Mouse (Mus musculus) lung, postnatal 0 days (tissue): ENCODE results near the gene Hipk2. TPM values are rescaled to one million over a fixed set of nuclear protein-coding genes. Genes with fewer than 3 reads are reported as not detected.

Source experiments
- ATAC-seq: fragments of 200-750 bp; cut with Nextera tagmentation; 2 replicates; pipeline ENCODE4 v1.8.0; 2017; ENCODE audit warnings: moderate library complexity
- DNase-seq: peaks from one replicate; pipeline ENCODE4 v3.0.0-alpha.2; 2016; ENCODE audit warnings: low spot score
- H3K27ac ChIP-seq: fragments of 300-500 bp; sonication (generic); 2 replicates; pipeline ENCODE4 v1.5.1; 2014; ENCODE audit warnings: antibody characterized with exemption, mild to moderate bottlenecking, low read length, mixed read lengths
- H3K27me3 ChIP-seq: fragments of 300-500 bp; sonication (generic); replicated peaks from 2 replicates; pipeline ENCODE4 v1.6.1; 2014; ENCODE audit warnings: low read length, mixed read lengths; ENCODE audit not compliant: insufficient read depth
- H3K36me3 ChIP-seq: fragments of 300-500 bp; sonication (generic); 2 replicates; pipeline ENCODE4 v1.6.1; 2014; ENCODE audit warnings: low read length, mixed read lengths; ENCODE audit not compliant: insufficient read depth
- H3K4me1 ChIP-seq: fragments of 300-500 bp; sonication (generic); 2 replicates; pipeline ENCODE4 v1.6.1; 2014; ENCODE audit warnings: antibody characterized with exemption, low read depth, low read length, mixed read lengths; ENCODE audit not compliant: insufficient read depth
- H3K4me2 ChIP-seq: fragments of 300-500 bp; sonication (generic); replicated peaks from 2 replicates; pipeline ENCODE4 v1.6.1; 2014; ENCODE audit warnings: low read depth, mild to moderate bottlenecking, low read length, moderate library complexity, mixed read lengths
- H3K4me3 ChIP-seq: fragments of 300-500 bp; sonication (generic); 2 replicates; pipeline ENCODE4 v1.5.1; 2014; ENCODE audit warnings: low read depth, low read length
- H3K9ac ChIP-seq: fragments of 300-500 bp; sonication (generic); replicated peaks from 2 replicates; pipeline ENCODE4 v1.6.1; 2014; ENCODE audit warnings: low read depth, mild to moderate bottlenecking
- H3K9me3 ChIP-seq: fragments of 300-500 bp; sonication (generic); 2 replicates; pipeline ENCODE4 v1.6.1; 2016; ENCODE audit warnings: low read length, mixed read lengths
- CTCF ChIP-seq: IDR thresholded peaks from 2 replicates; pipeline ENCODE4 v1.5.1; 2016; ENCODE audit warnings: antibody characterized with exemption, mild to moderate bottlenecking
- EP300 ChIP-seq: IDR thresholded peaks from 2 replicates; pipeline ENCODE4 v1.6.1; 2016; ENCODE audit warnings: antibody characterized with exemption, mild to moderate bottlenecking, control low read depth
- WGBS: fragments of 180-500 bp; shearing (Covaris S2); extraction: QIAGEN DNeasy Blood & Tissue Kit; methylation state at CpG from one replicate; pipeline ENCODE4 v1.1.7; 2014; 5-methylcytosine and 5-hydroxymethylcytosine counted together
- polyA plus RNA-seq: library from polyadenylated mRNA; unstranded; fragments of >200 nt; fragmentation: Nextera tagmentation; extraction: Ambion mirVana; gene quantifications from 2 replicates; pipeline ENCODE4 v1.2.1, GENCODE M21; 2015

Hipk2 gene
- polyA plus RNA-seq, 1 experiment from 2014 or later = 18.4 TPM

- Histone ChIP-seq H3K9me3 (no peaks in the 10 kb centered on the region), H3K27me3 (no peaks in the 10 kb centered on the region), H3K27ac (no peak overlapping the region), H3K36me3 (no peaks in the 10 kb centered on the region), H3K4me1 (peaks cover 11% of the 10 kb centered on the region; the same call in 1 of the 2 replicates), H3K4me2 (no peak overlapping the region), H3K9ac (no peak overlapping the region), H3K4me3 (no peak overlapping the region)
- TF ChIP-seq CTCF = no peak
- no peak for TF ChIP-seq EP300
- DNase-seq (no peak), ATAC-seq (no peak)
- 79% methylated on average over 2 of the region's 2 CpGs for WGBS
Observed at GRCm38 (mm10) chr6:38755961-38756360, 120.0 kb downstream of the Hipk2 start.

- no peak overlapping the region for H3K4me3 ChIP-seq
- no peak overlapping the region for H3K27ac ChIP-seq
- H3K36me3 ChIP-seq = no peaks in the 10 kb centered on the region
- H3K4me1 ChIP-seq = peaks cover 5% of the 10 kb centered on the region; the same call in 1 of the 2 replicates
- H3K27me3 ChIP-seq = no peaks in the 10 kb centered on the region
- TF ChIP-seq CTCF = no peak
- TF ChIP-seq EP300 = no peak
- ATAC-seq (no peak), DNase-seq (no peak)
- no peak overlapping the region for H3K9ac ChIP-seq
- no peaks in the 10 kb centered on the region for H3K9me3 ChIP-seq
- no peak overlapping the region for H3K4me2 ChIP-seq
- 70% methylated on average over 2 of the region's 2 CpGs for WGBS
Observed at GRCm38 (mm10) chr6:38755188-38755587, 120.8 kb downstream of the Hipk2 start.

GRCm38 (mm10) chr6:38753729-38754128 is 122.2 kb downstream of the Hipk2 start:
- 45% methylated on average over 2 of the region's 2 CpGs for WGBS
- peak; percentile 83 for ATAC-seq

DNA sequence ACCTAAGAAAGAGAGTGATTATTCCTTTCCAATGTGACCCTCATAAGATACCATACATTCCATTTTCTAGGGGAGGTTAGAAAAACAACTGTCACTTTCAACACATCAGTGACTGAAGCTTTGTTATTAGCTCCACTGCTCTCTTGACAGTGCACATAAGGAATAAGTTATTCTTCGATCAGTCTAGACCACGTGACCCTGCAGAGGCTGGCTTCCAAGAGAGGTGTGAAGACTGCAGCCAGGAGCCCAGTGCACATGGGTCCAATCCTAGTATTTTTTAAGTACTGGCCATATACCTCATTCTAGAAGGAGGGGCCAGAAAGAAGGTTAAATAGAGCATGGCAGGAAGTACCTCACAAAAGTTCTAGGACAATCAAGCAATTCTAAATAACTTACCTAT is 122.9 kb downstream of the Hipk2 start:
- DNase-seq = no peak
- ATAC-seq = no peak
- Histone ChIP-seq H3K4me1 (0 out of 2 replicates have a peak, but pooled peaks cover 3% of the 10 kb centered on the region), H3K9ac (no peak overlapping the region), H3K36me3 (no peaks in the 10 kb centered on the region), H3K9me3 (no peaks in the 10 kb centered on the region), H3K27ac (no peak overlapping the region), H3K27me3 (no peaks in the 10 kb centered on the region), H3K4me2 (no peak overlapping the region), H3K4me3 (no peak overlapping the region)
- WGBS = 74% methylated on average over 2 of the region's 2 CpGs
- no peak for TF ChIP-seq CTCF
- no peak for TF ChIP-seq EP300

More at GRCm38 (mm10) chr6:38753729-38754128, 122.2 kb downstream of the Hipk2 start:
- no peaks in the 10 kb centered on the region for H3K9me3 ChIP-seq
- H3K27me3 ChIP-seq = no peaks in the 10 kb centered on the region
- 0 out of 2 replicates have a peak, but pooled peaks cover 3% of the 10 kb centered on the region for H3K4me1 ChIP-seq
- H3K9ac ChIP-seq = no peak overlapping the region
- DNase-seq = peak; percentile 45
- no peaks in the 10 kb centered on the region for H3K36me3 ChIP-seq
- peak overlapping the region; percentile 54 for H3K27ac ChIP-seq
- no peak overlapping the region for H3K4me2 ChIP-seq
- TF ChIP-seq EP300 = no peak
- no peak for TF ChIP-seq CTCF
- no peak overlapping the region for H3K4me3 ChIP-seq

- H3K4me3 ChIP-seq = no peak overlapping the region
- H3K9ac ChIP-seq = no peak overlapping the region
- TF ChIP-seq CTCF = peak; percentile 63
- no peak for TF ChIP-seq EP300
- H3K9me3 ChIP-seq = no peaks in the 10 kb centered on the region
- H3K27me3 ChIP-seq = no peaks in the 10 kb centered on the region
- no peaks in the 10 kb centered on the region for H3K36me3 ChIP-seq
- peak; percentile 53; the same call in 1 of the 2 replicates for ATAC-seq
- no peak for DNase-seq
- H3K4me1 ChIP-seq = 0 out of 2 replicates have a peak, but pooled peaks cover 3% of the 10 kb centered on the region
- no peak overlapping the region for H3K4me2 ChIP-seq
- peak overlapping the region; percentile 20; the same call in 1 of the 2 replicates for H3K27ac ChIP-seq
- WGBS = 65% methylated on average over 6 of the region's 6 CpGs
Observed at GRCm38 (mm10) chr6:38752495-38752894, 123.5 kb downstream of the Hipk2 start.

GRCm38 (mm10) chr6:38748037-38748436 is 127.9 kb downstream of the Hipk2 start:
- Histone ChIP-seq H3K4me2 (no peak overlapping the region), H3K9me3 (no peaks in the 10 kb centered on the region), H3K4me1 (0 out of 2 replicates have a peak, but pooled peaks cover 3% of the 10 kb centered on the region), H3K4me3 (no peak overlapping the region), H3K9ac (no peak overlapping the region), H3K27me3 (no peaks in the 10 kb centered on the region), H3K27ac (no peak overlapping the region), H3K36me3 (peaks cover 5% of the 10 kb centered on the region; the same call in 1 of the 2 replicates)
- ATAC-seq (no peak), DNase-seq (no peak)
- WGBS = 78% methylated on average over 4 of the region's 4 CpGs
- TF ChIP-seq EP300 (no peak), CTCF (no peak)
